Mouse (Mus musculus): ENCODE results near the gene 1700102P08Rik.

The 1700102P08Rik gene

GRCm38 (mm10) chr9:108392676-108393075 is at the start of gene 1700102P08Rik:
1700102P08Rik (plus strand) TSS chr9:108392805.
- DNase-seq (ENCODE audit: low spot score): no peak

- DNase-seq (ENCODE audit: low spot score): no peak
Observed at GRCm38 (mm10) chr9:108343331-108343730, 49.3 kb upstream of the 1700102P08Rik start.

DNA sequence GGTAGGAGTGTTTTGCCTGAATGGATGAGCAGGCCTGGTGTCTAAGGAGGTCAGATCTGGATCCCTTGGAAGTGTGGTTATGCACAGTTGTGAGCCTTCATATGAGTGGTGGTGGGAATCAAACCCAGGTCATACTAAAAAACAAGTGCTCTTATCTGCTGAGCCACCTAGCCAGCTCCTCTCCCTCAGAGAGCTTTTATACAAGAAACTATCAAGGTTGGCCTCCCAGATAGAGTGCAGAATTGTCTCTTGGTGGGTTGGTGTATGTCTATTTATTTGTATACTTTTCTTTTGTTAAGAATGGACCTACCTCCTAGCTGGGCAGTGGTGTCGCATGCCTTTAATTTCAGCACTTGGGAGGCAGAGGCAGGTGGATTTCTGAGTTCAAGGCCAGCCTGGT is 48.8 kb upstream of the 1700102P08Rik start:
- DNase-seq (ENCODE audit: low spot score): no peak

- DNase-seq (ENCODE audit: low spot score): no peak
Observed at GRCm38 (mm10) chr9:108344471-108344870, 48.1 kb upstream of the 1700102P08Rik start.

- DNase-seq (ENCODE audit: low spot score): no peak
Observed at GRCm38 (mm10) chr9:108347024-108347423, 45.6 kb upstream of the 1700102P08Rik start.

DNA sequence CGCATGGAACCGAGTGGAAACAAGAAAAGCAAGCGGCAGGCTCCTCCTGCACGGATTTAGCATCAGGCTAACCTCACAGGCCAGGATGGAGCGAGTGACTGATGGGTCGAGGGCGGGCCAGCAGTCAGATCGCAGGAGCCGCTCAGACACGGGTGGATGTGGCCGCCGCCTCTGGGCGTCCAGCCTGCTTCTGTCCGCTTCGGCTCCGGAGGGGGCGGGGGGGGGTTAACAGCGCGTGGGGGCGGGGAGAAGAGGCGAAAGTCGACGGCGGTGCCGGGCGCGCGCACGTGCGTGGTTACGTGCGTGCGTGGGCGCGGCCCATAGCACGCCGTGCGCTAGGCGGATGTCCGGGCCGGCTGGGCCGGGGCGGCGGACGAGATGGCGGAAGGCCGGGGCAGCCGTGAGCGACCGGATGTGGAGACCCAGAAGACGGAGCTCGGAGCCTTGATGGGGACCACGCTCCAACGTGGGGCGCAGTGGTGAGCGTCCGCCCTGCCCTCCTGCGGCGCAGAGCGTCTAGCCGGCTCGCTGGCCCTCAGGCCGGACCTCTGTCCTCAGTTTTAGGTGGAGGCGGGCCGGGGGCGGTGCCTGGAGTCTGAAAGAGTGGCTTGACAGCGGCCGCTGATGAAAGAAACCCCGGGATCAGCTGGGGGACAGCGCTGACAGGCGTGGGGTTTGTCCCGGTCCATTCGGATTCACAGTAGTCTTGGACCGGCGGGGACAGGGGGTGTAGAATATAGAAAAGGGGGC is 44.9 kb upstream of the 1700102P08Rik start, which contains the start of gene Usp4:
Usp4 (plus strand) TSS at position 314 of the 750 bp plus-strand sequence.
- DNase-seq (ENCODE audit: low spot score): peak; percentile 91

GRCm38 (mm10) chr9:108348290-108348680 is 44.3 kb upstream of the 1700102P08Rik start:
- peak; percentile 18 for DNase-seq (ENCODE audit: low spot score)

DNA sequence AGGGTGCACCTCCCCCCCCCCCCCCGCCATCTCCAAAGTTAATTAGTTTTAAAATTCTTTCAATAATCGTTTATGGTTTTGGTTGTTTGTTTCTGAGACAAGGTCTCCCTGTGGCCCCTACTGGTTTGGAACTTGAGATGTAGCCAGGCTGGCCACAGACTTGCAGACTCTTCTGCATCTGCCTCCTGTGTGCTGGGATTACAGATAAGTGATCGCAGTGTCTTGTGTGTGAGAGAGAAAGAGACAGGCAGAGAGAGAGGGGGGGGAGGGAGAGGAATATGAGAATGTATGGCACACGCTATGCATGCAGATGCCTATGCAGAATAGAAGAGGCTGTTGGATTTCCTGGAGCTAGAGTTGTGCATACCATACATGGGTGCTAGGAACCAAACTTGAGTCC is 42.9 kb upstream of the 1700102P08Rik start:
- no peak for DNase-seq (ENCODE audit: low spot score)

GRCm38 (mm10) chr9:108378234-108378633 is 14.4 kb upstream of the 1700102P08Rik start:
- DNase-seq (ENCODE audit: low spot score): no peak

DNA sequence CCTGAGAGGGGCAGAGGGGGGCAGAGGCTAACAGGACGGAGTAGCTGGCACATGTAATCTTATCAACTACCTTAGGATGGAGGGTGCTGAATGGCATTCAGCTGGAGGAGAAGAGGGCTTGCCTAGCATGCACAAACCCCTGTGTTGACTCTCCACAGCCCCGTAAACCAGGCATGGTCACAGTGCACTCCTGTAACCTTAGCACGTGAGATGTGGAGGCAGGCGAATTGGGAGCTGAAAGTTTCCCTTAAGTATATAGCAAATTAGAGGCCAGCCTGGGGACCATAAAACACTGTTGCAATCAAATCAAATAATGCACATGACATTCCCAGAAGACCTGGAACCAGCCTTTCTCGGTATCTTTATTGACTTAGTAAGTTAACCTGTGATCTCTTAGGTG is 13.9 kb upstream of the 1700102P08Rik start:
- no peak for DNase-seq (ENCODE audit: low spot score)

- DNase-seq (ENCODE audit: low spot score): no peak
Observed at GRCm38 (mm10) chr9:108379294-108379693, 13.3 kb upstream of the 1700102P08Rik start.

- no peak for DNase-seq (ENCODE audit: low spot score)
Observed at GRCm38 (mm10) chr9:108381382-108381781, 11.2 kb upstream of the 1700102P08Rik start.

- DNase-seq (ENCODE audit: low spot score): peak; percentile 16
Observed at GRCm38 (mm10) chr9:108385006-108385405, 7.6 kb upstream of the 1700102P08Rik start.

DNA sequence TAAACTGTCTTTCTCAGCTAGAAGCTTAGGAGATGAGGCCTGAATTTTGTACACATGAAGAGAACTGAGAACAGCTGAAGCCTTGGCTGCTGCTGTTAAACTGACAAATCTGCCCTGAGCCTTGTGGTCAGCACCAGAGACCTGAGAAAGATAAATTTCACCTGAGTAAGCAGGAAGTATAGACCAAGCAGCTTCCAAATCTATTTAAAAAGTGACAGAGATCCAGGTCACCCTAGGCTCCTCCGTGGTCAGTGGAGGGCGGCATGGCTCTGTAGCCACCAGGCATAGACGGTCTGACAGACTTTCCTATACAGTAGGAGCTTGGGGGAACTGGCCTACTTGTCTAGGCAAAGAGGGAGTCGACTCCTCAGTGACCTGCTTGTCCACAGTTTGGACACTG is 5.8 kb upstream of the 1700102P08Rik start:
- no peak for DNase-seq (ENCODE audit: low spot score)

GRCm38 (mm10) chr9:108388601-108389000 is 4.0 kb upstream of the 1700102P08Rik start:
- no peak for DNase-seq (ENCODE audit: low spot score)

GRCm38 (mm10) chr9:108389220-108389619 is 3.4 kb upstream of the 1700102P08Rik start:
- no peak for DNase-seq (ENCODE audit: low spot score)

DNA sequence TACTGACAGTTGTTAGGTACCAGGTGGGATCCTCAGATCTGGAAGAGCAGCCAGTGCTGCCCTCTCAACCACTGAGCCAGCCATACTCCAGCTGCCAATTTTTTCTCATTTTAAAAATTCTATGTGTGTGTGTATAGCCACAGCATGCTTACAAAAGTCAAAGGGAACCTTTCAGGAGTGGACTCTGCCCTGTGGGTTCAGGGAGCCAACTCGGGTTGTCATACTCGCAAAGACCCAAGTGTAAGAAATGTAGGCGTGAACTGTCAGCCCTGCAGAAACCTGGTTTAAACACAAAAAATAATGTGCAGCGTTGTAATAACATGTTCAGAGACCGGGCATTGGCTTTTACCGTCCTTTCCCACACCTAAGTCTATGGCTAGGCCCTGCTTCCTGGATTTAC is 1.6 kb downstream of the 1700102P08Rik start:
- no peak for DNase-seq (ENCODE audit: low spot score)

- DNase-seq (ENCODE audit: low spot score): no peak
Observed at GRCm38 (mm10) chr9:108395427-108395826, 2.8 kb downstream of the 1700102P08Rik start.

DNA sequence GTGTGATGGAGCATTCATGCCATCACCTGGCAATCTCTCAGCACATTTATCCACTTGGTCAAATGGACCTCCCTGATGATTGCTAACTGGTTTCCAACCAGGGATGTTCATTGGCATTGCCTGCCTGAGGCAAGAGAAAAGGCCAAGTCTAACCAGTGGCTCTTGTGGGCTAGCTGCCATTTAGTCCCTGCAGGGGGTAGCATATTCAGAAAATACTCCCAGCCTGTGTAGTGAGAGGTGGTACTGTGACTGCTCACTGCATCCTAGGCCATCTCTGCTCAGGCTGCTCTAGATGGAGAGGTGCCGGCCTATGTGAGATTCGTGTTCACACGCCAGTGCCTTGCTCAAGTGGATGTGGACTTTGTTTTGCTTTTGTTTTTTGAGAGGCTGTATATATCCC is 5.7 kb downstream of the 1700102P08Rik start:
- no peak for DNase-seq (ENCODE audit: low spot score)

GRCm38 (mm10) chr9:108401186-108401960 is 8.8 kb downstream of the 1700102P08Rik start:
- no peak for DNase-seq (ENCODE audit: low spot score)

- no peak for DNase-seq (ENCODE audit: low spot score)
Observed at GRCm38 (mm10) chr9:108403081-108403480, 10.5 kb downstream of the 1700102P08Rik start.

DNA sequence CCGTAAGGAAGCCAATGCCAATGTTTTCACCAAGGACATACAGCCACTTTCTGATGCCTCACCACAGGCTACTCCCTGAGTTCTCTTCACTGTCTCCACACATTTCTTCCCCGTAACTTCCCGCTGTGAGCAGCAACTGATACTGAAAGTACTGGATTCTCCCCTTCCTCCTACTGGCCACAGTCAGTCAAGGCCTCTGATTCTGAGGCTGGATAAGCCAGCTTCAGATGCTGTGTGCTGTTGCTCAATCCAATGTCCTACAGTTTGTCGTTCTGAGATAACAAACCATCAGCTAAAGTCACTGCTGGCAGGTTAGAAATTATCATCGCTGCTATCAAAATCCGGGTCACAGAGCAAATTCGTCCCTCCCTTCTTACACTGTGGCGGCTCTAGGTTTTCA is 11.8 kb downstream of the 1700102P08Rik start:
- DNase-seq (ENCODE audit: low spot score): no peak

- DNase-seq (ENCODE audit: low spot score): no peak
Observed at GRCm38 (mm10) chr9:108409535-108409934, 16.9 kb downstream of the 1700102P08Rik start.

Data from MN1 (cell line).